Mouse (Mus musculus) T-cell, adult 2 months (primary cell): ENCODE data around the gene Atp8a2.

Experiments used
- DNase-seq: peaks from one replicate; pipeline ENCODE4 v3.0.0; 2022; ENCODE audit warnings: low spot score

The Atp8a2 gene

DNA sequence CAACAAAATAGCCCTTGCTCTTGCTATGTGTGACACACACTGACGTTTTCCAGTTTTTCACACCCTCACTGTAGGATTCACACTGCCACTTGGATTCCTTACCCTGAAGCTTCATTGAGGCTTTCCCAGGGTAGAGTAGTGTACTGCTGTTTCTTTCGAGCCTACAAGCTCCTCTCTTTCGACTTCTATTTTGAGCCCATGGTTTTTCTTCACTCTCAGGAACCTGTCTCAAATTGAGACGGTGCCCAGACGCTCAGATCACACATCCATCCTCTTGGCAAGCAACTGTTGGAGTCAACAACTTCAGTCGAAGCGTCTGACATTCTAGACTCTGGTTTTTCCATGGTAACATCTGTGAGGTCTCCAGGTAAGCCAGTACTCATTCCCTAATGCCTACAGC lies at the start of gene Atp8a2:
Gene Atp8a2, minus strand, starts transcription at position 296 of the 400 bp plus-strand sequence.
- DNase-seq, result no peak

DNA sequence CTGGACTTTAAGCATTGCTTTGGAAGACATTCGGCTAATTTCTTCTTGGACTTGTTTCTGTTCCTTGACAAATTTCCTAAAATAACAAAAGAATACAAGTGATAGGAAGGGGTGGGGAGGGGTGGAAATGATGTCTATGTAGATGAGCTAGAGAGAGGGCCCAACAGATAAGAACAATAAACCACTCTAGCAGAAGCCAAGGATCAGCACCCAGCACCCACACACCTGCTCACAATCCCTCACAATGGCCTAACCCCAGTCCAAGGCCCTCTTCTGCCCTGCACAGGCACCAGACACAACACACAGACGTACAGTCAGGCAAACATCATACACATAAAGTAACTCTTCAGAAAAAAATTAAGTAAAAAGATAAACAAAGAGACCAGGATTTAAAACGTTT lies 41.6 kb upstream of the Atp8a2 start:
- no peak for DNase-seq

DNA sequence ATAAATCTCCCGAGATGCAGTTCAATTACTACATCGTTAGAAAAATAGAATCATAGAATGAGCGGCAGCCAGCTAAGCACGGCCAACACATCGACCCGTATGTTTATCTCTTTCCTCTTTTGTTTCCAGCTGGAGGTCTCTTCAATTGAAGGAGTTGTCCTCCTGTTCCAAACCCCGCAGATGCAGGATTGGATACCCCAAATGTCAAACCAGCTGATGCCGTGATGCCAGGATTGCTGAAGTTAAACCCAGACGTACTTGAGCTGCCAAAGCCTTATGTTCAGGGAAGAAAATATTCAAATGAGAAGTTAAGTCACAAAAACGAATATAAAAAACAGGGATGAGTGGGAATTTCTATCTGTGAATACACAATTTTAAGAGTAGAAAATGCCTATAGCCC lies 22.9 kb upstream of the Atp8a2 start:
- no peak for DNase-seq

DNA sequence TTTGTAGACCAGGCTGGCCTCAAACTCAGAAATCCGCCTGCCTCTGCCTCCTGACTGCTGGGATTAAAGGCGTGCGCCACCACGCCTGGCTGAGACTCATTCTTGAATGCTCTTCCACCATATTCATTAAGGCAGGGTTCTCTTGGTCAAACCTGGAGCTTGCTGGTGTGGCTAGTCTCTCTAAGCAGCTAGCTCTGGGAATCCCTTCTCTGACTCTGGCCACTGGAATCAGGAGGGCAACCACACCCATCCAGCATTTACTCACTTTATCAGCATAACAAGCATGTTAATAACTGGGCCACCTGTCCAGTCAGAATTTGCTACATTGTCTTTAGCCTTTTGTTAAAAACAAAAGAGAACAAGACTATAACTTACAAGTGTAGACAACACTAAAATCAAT lies 20.6 kb upstream of the Atp8a2 start:
- DNase-seq, result no peak

DNA sequence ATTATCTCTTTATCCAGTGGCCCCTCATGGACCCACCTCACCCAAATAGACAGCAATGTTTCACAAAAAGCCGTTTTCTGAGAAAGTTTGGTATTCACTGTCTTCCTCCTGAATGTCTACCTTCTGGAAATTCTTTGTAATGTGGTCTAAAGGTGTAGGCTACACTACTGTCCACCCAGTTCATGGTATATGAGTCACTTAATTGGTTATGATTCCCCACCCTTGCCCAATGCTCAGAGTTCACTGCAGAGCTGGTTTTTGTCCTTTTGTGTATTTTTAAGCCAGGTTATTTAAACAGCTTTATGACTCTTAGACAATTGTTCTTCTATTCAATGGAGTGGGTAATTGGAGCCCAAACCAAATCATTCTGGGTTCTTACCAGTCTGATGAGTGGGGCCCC lies 19.1 kb upstream of the Atp8a2 start:
- no peak for DNase-seq

DNA sequence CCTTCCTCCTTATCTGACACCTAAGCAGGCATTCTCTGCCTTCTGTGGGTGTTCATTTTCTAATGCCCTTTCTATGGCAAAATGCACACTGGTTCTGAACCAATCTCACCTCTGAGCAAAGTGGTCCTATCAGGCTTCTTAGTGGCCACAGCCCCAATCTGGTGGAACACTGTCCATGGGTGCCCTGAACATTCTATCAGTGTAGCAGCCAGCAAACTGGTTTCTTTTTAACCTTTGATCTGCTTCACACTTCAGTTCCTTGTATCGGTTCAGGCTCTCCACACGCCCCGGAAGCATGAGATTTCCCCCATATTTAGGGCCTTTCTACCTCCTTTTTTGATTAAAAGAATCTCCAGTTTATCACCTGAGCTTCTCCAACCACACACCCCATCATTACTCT lies 18.0 kb upstream of the Atp8a2 start:
- DNase-seq, result no peak

DNA sequence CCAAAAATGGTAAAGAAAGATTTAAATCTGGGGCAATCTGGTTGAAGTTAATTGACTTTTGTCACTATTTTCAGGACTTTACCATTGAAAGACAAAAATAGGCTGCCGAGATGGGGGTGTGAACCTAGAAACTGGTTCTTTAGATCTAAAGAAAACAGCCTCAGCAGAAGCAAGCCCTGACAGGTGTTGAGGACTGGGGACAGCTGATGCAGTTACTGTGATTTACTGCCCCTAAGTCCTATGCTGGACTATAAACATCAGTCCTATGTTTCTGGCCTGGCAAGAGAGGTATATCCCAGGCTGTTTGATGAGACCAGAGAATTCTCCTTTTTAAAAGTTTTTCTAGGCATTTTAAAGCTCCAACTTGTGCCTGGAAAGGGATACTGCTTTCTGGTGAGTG lies 17.1 kb upstream of the Atp8a2 start:
- no peak for DNase-seq

DNA sequence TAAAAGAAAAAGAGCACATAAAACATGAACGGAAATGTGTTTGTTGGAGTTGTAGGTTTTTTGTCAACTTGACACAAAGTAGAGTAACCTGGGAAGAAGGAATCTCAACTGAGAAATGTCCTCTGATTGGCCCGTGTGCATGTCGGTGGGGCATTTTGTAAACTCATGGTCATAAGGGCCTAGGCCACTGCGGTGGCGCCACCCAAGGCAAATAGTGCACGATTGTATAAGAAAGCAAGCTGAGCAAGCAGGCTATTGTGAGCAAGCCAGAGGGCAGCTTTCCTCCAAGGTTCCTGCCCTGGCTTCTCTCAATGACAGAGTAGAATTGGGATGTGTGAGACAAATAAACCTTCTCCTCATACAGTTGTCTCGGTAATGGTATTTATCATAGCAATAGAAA lies 12.2 kb upstream of the Atp8a2 start:
- DNase-seq, result no peak

DNA sequence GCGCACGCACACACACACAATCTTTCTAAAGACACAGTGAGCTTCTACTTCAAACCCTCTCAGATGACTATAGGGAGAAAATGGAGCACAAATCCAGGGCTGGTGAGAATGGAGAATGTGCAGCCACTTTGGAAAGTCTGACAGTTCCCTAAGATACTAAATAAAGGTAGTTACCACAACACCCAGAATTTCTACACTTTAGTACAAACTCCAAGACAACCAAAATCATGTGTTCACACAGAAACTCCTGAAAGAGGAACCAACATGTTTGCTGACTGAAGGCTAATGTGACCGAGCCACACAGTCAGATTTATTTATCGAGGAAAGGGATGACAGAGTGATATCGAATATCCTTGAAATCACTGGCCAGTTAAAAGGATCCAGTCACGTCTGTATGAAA lies 8.0 kb upstream of the Atp8a2 start:
- no peak for DNase-seq

DNA sequence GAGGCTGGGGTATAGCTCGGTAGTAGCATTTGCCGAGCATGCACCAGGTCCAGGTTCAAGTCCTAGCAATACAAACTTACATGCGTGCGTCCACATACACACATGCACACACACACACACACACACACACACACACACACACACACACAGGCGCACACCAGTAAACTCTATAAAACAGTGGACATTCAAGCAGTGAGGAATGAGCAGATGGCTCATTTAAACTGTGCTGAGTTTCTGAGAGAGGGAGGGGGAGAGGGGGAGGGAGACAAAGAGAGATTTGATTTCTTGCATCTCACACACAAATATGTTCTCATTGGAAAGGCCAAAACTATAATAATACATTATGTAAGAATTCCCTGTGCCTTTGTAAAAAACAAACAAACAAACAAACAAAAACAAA lies 980 bp downstream of the Atp8a2 start:
- DNase-seq, result no peak

DNA sequence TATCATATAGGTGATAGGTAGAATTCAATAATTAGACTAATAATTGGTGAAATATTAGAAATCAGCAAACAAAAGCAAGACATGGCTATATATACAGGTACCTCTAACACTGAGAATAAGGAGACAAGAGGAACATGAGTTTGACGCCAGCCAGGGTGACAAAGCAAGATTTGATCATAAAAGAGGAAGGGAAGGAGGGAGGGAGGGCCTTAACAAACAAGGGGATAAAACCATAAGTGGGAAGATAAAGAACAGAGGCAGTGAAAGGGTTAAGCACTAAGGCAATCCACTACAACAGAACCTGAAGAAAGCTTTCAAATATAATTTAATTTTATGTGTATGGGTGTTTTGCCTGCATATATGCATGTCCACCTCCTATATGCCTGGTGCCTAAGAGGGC lies 2.4 kb downstream of the Atp8a2 start:
- DNase-seq, result no peak

DNA sequence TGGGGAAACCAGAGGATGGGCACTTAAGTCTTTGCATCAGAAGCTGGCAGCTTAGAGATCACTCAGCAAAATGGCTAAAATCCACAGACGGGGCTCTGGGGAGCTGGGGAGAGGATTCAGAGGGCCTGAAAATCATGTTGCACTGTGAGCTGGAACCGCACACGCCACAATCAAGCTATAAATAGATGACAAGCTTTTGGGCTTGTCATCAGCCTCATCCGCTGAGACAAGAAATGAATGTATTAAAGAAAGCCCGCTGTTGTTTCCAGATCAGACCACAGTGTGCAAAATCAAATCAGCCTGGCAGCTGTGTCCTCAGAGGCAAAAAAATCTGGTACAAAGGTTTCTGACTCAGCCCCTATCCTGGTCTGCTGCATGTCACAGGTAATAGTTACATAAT lies 7.2 kb downstream of the Atp8a2 start:
- DNase-seq, result no peak

DNA sequence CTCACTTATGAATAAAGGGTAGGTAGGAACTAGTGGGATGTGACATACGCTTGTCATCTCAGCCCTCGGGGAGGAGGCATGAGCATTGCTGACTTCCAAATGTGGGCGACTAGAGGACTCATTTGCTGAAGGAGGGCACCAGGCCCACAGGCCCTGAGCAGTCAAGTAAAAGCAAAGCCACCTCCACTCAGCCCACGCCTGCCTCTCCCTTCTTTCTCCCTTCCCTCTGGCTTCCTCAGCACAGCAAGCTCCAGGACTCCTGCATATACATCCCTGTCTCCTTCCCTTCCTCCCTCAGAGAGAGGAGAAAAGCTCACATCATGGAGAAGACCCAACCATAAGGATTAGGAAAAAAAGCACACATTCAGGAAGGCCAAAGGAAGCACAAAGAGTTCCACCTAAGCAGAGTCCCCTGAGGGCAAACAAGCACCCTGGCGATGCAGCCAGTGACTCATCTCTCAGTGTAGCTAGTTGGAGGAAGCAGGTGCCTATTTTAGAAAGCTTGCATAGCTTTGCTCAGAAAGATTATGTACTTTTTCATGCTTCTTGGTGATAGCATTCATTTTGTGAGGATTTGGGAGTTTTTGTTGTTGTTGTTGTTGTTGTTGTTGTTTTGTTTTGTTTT lies 8.7 kb downstream of the Atp8a2 start:
- no peak for DNase-seq

DNA sequence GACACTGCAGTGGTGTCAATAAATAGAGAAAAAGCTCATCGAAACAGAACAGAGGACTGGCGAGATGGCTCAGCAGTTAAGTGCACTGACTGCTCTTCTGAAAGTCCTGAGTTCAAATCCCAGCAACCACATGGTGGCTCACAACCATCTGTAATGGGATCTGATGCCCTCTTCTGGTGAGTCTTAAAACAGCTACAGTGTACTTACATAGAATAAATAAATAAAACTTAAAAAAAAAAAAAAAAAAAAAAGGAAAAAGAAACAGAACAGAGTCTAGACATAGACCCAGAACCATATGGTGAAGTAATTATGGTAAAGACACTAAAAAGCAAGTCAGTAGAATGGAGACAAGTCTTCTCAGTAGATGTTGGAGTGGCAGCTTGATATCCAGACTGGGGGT lies 15.7 kb downstream of the Atp8a2 start:
- DNase-seq, result no peak

DNA sequence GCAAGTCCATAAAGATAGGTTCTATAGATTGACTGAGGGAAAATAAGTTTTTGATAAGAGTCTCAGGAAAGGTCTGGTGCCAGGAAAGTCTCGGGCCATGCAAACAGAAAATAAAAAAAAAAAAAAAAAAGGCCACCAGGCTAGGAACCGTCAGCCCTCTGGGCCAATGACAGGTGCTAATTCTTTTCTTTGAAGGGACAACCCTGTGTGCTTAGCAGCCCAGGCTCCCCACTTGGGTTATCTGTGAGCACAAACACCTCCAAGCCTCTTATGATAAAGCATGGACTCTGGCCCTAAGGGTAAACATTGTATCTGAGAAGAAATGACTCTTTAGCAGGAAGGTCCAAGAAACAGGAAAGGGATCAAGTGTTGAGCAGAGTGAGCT lies 18.4 kb downstream of the Atp8a2 start:
- no peak for DNase-seq

DNA sequence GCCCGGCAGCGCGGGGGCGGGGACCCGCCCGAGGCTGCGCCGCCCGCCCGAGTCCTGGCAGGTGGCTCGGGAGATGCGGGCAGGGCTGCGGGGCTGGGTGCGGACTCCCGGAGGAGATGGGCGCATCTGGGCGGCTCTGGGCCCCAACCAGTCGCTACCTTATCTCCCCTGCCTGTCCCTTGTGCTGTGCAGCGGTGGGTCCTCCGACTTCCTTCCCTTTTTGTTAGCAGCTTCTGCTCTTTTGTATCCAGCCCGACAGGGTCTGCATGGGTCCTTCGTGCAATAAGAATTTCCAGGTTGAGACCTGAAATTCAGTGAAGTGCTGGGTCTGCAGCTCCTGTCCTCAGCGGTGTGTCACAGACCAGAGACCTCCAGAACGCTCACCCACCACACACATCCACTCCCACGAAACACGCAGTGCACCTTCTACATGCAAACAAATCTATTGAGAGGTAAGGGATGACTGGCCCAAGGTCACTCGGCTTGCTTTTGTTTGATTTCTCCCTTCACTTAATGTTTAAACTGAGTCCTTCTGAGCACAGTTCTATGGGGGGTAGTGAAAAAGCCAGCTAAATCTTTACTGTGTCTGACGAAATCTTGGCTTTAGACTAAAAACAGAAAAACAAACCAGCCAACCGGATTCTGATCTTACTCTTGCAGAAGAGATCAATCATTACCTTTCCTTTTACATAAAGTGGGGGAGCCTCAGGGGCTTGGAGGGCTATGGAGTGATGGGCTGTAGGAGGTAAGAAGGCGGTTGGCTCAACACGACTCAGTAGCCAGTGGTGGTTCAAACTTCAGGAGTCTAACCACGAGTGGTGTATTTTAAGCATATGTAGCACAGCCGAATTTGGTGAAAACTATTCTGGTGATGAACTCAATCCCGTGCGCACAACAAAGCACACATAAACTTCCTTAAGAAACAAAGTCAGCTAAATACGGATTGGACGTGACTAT lies 19.1 kb downstream of the Atp8a2 start:
- peak; percentile 21 for DNase-seq

DNA sequence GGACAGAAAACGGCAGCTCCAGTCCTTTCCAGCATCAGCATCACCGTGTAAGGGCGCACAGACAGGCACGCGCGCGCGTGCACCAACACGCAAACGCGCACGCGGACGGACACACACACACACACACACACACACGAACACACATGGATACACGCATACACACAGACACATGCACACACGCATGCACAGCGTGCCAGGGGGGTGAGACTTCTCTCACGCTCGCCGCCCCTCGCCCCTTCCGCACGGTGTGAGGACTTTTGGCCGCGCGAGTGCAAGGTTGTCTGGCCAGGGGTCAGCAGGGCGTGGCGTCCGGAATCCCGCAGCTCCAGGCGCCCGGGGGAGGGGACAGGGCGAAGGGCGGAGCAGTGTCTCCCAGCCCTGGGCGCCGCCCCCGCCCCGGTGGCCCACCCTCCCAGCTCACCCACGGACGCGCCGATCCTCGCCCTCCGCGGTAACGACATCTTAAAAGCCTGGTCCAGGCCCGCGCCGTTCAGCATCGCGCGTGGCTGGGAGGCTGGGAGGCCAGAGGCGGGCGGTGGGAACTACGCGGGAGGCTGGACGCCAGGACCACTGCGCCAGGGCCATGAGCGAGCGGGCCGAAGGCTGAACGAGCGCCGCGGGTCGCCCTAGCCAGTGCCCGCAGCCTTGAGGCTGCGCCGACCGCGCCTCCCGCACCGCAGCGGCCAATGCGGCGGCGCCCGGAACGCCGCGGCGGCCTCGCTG lies 19.9 kb downstream of the Atp8a2 start:
- peak; percentile 25 for DNase-seq

DNA sequence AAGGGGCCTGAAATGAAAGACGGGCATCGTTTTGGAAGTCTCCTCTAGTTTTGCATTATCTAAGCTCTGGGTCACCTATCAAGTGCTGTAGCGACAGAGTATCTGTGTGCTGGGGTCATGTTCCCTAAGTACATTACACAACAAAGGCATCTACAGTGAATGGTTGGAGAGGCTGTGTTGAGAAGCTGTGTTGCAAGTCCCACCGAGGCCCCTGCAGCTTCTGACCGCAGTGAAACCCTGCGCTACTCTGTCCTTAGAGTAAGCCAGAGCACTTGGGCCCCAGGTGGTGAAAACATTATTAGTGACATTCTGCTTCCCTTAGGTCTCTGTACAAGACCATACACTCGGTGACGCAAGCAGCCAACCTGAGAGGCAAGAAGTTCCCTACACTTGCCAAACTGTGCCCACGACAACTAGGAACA lies 20.5 kb downstream of the Atp8a2 start:
- DNase-seq, result no peak

DNA sequence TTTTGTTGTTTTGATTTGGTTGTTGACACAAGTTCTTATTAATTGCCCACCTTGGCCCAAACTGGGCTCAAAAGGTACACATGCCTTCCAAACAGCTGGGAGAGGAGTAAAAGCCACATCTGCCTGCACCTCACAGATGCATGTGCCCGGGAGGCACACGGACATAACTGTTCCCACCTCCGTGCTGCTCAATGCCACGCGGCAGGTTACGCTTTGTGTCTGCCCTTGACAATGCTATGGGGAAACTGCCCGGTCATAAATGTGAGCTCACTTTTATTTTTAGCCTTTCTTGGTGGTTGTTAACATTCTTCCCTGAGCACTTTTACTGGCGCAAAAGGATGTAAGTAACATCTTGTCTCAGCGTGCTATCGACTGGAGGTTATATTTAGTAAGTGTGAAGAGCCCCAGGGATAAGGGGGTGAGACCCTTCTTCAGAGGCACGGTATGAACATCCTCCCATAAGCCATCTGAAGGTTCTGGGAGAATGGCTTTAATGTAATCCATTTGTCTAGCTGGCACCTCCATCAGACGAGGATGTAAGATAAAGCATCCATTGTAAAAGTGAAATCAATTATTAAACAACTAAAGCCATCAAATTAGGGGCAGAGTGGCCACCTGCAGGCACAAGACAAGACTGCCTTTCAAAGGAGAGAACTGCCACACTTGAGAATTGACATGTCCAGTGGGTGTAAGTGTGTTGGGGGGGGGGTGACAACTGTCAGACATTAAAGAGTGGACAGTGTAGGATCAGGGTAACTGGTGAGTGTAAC lies 24.5 kb downstream of the Atp8a2 start:
- no peak for DNase-seq

DNA sequence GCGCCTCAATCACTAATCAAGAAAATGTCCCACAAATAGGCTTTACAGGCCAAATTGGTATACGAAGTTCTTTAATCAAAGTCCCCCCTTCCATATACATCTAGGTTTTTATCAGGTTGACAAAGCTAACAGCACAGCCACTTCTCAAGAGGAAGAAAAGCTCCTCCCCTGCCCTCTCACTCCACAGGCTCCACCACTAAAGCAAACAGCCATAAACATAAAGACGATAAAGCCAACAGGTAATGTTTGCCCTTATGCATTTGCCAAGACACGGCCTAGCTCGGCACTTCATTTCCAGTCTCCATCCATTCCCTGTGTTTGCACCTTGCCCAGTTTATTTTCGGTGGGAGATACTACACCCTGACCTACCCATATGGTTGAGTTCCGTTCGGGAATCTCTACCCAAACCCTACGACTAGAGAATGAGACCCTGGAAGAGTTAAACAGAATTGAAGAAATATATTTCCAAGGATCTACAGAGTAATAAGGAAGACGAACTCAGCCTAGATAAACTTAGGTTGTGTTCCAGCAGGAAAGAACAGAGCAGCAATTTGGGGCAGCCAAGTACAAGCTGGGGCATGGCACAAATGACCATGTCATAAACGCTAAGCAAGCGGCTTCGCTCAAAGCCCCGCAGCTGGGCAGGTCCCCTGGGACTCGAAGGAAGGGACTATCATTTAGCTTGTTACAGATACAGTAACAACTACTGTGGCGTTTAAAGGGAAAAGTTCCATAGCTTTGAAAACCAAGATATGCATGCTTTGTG lies 26.0 kb downstream of the Atp8a2 start:
- no peak for DNase-seq

DNA sequence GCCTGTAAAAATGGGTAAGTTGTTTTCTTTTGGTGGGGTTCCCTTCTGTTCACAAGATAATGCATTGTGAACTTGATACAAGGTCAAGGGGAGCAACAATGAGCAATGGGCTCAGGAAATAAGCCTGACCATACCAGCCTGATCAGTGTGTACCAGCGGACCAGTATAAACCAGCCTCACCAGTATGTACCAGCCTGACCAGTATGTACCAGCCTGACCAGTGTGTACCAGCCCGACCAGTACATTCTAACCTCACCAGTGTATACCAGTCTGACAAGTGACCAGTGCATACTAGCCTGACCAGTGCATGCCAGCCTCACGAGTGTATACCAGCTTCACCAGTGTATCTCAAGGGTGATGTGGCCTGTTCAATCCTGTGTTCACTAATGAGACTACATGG lies 33.6 kb downstream of the Atp8a2 start:
- DNase-seq, result no peak
